Mouse (Mus musculus) limb, embryonic 14.5 days (tissue): ENCODE results near the gene Elfn1. TPM values are rescaled to one million over a fixed set of nuclear protein-coding genes. Genes with fewer than 3 reads are reported as not detected.
"Not testable (repeated sequence)": the region's sequence is repeated elsewhere in the genome, so short reads cannot be mapped to it uniquely, and the experiment has no call there.

Experiments used
- ATAC-seq: fragments of 200-750 bp; cut with Nextera tagmentation; 2 replicates; pipeline ENCODE4 v1.8.0; 2017; ENCODE audit warnings: low read depth, moderate number of reproducible peaks, moderate TSS enrichment; ENCODE audit not compliant: low FRiP score
- DNase-seq: peaks from one replicate; pipeline ENCODE4 v3.0.0-alpha.2; 2015; ENCODE audit warnings: low spot score
- H3K27ac ChIP-seq: fragments of 300-500 bp; sonication (generic); replicated peaks from 2 replicates; pipeline ENCODE4 v1.5.1; 2014; ENCODE audit warnings: low read depth, mild to moderate bottlenecking, low read length, moderate library complexity, mixed read lengths
- H3K27me3 ChIP-seq: fragments of 300-500 bp; sonication (generic); 2 replicates; pipeline ENCODE4 v1.6.1; 2014; ENCODE audit warnings: low read length, mixed read lengths; ENCODE audit not compliant: control insufficient read depth, insufficient read depth
- H3K36me3 ChIP-seq: fragments of 300-500 bp; sonication (generic); 2 replicates; pipeline ENCODE4 v1.6.1; 2014; ENCODE audit warnings: mild to moderate bottlenecking, low read length, moderate library complexity, mixed read lengths; ENCODE audit not compliant: control insufficient read depth, insufficient read depth
- H3K4me1 ChIP-seq: fragments of 300-500 bp; sonication (generic); 2 replicates; pipeline ENCODE4 v1.6.1; 2014; ENCODE audit warnings: antibody characterized with exemption, low read length, mixed read lengths; ENCODE audit not compliant: control insufficient read depth, insufficient read depth
- H3K4me2 ChIP-seq: fragments of 300-500 bp; sonication (generic); replicated peaks from 2 replicates; pipeline ENCODE4 v1.6.1; 2014; ENCODE audit warnings: low read depth, mild to moderate bottlenecking, low read length, moderate library complexity; ENCODE audit not compliant: severe bottlenecking
- H3K4me3 ChIP-seq: fragments of 300-500 bp; sonication (generic); replicated peaks from 2 replicates; pipeline ENCODE4 v1.5.1; 2014; ENCODE audit warnings: low read length
- H3K9ac ChIP-seq: fragments of 300-500 bp; sonication (generic); 2 replicates; pipeline ENCODE4 v1.6.1; 2014; ENCODE audit warnings: mild to moderate bottlenecking, low read depth, low read length, moderate library complexity; ENCODE audit not compliant: severe bottlenecking
- H3K9me3 ChIP-seq: fragments of 300-500 bp; sonication (generic); 2 replicates; pipeline ENCODE4 v1.6.1; 2016; ENCODE audit warnings: low read length; ENCODE audit not compliant: control insufficient read depth
- POLR2A ChIP-seq: fragments of 200-500 bp; IDR thresholded peaks from 2 replicates; pipeline ENCODE4 v1.8.0; 2012; ENCODE audit warnings: inconsistent platforms, mild to moderate bottlenecking, moderate library complexity, borderline replicate concordance; ENCODE audit not compliant: insufficient read depth, insufficient read length; ENCODE audit errors: extremely low read depth
- WGBS: fragments of 180-500 bp; shearing (Covaris S2); extraction: QIAGEN DNeasy Blood & Tissue Kit; methylation state at CpG from one replicate; pipeline ENCODE4 v1.1.7; 2014; 5-methylcytosine and 5-hydroxymethylcytosine counted together
- polyA plus RNA-seq, 2 experiments: library from polyadenylated mRNA; depleted of rRNA in 1 of 2; stranded (reverse) in 1 of 2; unstranded in 1 of 2; fragments of >200 nt; fragmentation: Nextera tagmentation in 1 of 2; extraction: Ambion mirVana in 1 of 2; gene quantifications; 2 replicates each; pipeline versions ENCODE4 v1.2.1 to v1.2.3; 2012 to 2014

Gene Elfn1
- polyA plus RNA-seq, 2 experiments: 0.92 to 3.7 TPM

DNA sequence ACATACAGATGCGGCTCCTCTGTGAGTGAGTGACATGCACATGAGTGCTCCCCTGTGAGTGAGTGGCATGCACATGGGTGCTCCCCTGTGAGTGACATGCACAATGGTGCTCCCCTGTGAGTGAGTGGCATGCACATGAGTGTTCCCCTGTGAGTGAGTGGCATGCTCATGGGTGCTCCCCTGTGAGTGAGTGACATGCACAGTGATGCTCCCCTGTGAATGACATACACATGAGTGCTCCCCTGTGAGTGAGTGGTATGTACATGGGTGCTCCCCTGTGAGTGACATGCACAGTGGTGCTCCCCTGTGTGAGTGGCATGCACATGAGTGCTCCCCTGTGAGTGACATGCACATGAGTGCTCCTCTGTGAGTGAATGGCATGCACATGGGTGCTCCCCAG is 74.2 kb downstream of the Elfn1 start:
- no peaks in the 10 kb centered on the region for H3K4me1 ChIP-seq
- 96% methylated on average over 1 of the region's 1 CpGs for WGBS
- DNase-seq: no peak
- H3K27me3 ChIP-seq: no peaks in the 10 kb centered on the region
- no peaks in the 10 kb centered on the region for H3K9me3 ChIP-seq
- H3K9ac ChIP-seq: no peak overlapping the region
- H3K4me3 ChIP-seq: no peak overlapping the region
- H3K27ac ChIP-seq: no peak overlapping the region
- H3K4me2 ChIP-seq: no peak overlapping the region
- no peak for ATAC-seq
- no peak for TF ChIP-seq POLR2A
- H3K36me3 ChIP-seq: no peaks in the 10 kb centered on the region

DNA sequence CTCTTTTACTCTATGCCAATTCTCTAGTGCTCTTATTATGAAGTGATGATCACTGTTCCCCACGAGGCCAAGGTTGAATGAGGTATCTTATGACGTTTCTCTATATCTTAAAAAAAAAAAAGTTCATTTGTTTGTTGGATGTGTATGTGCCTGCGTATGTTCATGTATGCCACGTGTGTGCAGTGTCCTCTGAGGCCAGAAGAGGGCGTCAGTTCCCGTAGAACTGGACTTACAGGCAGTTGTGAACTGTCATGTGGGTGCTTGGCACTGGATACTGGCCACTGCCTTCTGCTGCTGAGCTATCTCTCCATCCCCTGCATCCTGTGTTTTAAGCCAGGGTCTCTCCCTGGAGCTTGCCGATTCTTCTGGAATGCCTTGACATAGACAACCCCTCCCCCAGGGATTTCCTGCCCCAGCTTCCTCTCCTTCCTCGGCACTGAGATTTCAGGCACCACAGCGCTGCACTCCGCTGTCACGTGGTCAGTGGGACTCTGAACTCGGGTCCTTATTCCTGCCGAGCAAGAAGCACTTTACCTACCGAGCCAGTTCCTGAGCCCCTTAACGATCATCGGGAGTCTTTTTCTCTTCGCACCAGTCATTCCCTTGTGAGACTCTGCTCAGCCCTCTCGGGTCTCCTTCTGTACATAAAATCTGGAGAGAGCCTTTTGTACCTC is 77.5 kb downstream of the Elfn1 start:
- DNase-seq: no peak
- Histone ChIP-seq H3K27ac (no peak overlapping the region), H3K36me3 (no peaks in the 10 kb centered on the region), H3K9me3 (peaks cover 5% of the 10 kb centered on the region; the same call in 1 of the 2 replicates), H3K4me2 (no peak overlapping the region), H3K4me1 (no peaks in the 10 kb centered on the region), H3K27me3 (no peaks in the 10 kb centered on the region), H3K4me3 (no peak overlapping the region), H3K9ac (no peak overlapping the region)
- no peak for ATAC-seq
- no peak for TF ChIP-seq POLR2A
- WGBS: 33% methylated on average over 18 of the region's 18 CpGs

DNA sequence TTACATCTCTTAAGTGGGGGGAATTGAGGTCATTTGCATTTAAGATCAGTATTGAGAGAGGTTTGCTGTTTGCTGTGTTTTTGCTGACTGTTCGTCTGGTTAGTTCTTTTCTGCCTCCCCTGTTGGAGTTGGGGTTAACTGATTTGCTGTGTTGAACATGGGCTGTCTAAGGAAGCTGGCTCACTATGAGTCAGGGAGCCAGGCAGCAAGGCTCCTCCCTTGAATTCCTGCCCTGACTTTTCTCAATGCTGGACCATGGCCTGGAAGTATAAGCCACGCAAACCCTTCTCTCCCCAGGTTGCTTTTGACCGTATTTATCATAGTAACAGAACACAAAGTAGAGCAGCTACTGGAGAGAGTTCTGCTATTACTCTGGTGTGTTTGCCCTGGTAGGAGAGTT is 83.8 kb downstream of the Elfn1 start:
- Histone ChIP-seq H3K27me3 (no peaks in the 10 kb centered on the region), H3K9ac (no peak overlapping the region), H3K4me1 (no peaks in the 10 kb centered on the region), H3K4me3 (no peak overlapping the region), H3K36me3 (no peaks in the 10 kb centered on the region), H3K9me3 (peaks cover 5% of the 10 kb centered on the region; the same call in 1 of the 2 replicates), H3K27ac (no peak overlapping the region), H3K4me2 (no peak overlapping the region)
- 88% methylated on average over 3 of the region's 3 CpGs for whole genome bisulfite sequencing
- DNase-seq: no peak
- no peak for ATAC-seq
- TF ChIP-seq POLR2A: no peak

DNA sequence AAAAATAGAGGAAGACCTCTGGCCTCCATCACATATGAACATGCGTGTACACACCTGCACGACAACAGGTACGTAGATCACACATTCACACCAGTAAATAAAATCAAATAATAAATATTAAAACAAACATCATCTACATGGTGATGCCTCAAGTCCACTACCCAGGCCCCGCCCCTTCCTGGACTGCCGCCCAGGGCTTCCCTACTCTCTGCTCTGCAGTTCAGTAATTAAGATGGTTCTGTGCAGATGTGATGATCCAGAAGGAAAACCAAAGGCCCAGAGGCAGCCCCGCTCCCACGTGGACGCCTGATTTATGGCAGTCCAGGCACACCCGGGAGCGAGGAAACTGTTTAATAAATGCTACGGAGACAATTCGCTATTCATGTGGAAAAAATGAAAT is 90.6 kb downstream of the Elfn1 start:
- WGBS: 49% methylated on average over 10 of the region's 12 CpGs
- not testable (repeated sequence) for H3K9me3 ChIP-seq, H3K4me1 ChIP-seq, DNase-seq, H3K36me3 ChIP-seq, H3K27me3 ChIP-seq, H3K27ac ChIP-seq, H3K4me2 ChIP-seq, ATAC-seq, H3K9ac ChIP-seq, H3K4me3 ChIP-seq

DNA sequence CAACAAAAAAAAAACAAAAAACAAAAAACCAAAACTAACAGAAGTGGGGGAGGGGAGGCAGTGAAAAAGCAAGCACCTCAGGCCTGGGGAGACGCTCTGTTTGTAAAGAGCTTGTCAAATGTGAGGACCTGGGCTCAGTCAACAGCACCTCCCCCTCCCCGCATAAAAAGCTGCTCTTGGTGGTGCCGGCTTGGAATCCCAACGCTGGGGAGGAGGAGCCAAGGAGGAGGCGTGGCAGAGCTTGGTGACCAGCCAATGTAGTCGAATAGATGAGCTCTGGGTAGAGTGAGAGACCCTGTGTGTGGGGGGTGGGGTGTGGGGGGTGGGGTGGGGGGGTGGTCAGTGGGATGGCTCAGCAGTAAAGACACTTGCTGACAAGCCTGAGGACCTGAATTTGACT is 91.2 kb downstream of the Elfn1 start:
- H3K4me2 ChIP-seq: no peak overlapping the region
- no peak for TF ChIP-seq POLR2A
- no peaks in the 10 kb centered on the region for H3K36me3 ChIP-seq
- no peaks in the 10 kb centered on the region for H3K9me3 ChIP-seq
- peaks cover 5% of the 10 kb centered on the region; the same call in 1 of the 2 replicates for H3K4me1 ChIP-seq
- DNase-seq: no peak
- H3K9ac ChIP-seq: no peak overlapping the region
- no peak overlapping the region for H3K4me3 ChIP-seq
- ATAC-seq: no peak
- H3K27me3 ChIP-seq: no peaks in the 10 kb centered on the region
- WGBS: 29% methylated on average over 6 of the region's 6 CpGs
- H3K27ac ChIP-seq: no peak overlapping the region

DNA sequence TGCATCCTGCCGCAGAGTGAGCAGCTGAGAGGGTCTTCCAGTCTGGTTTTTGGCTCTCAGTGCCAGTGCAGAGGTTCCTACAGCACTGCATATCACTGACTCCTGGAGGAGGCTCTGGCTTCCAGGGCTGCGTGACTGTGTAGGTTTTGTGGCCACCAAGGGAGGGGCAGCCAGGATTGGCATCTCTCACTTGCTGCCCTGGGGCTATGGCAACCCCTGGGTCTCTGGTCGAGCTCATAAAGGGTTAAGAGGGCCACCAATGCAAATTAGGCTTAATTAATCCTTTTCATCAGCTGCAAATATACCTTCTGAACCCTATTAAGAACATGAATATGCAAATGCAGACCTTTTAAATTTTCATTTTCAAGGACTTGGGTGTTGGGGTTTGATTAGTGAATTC is 94.8 kb downstream of the Elfn1 start:
- Histone ChIP-seq H3K4me1 (peaks cover 8% of the 10 kb centered on the region), H3K9me3 (no peaks in the 10 kb centered on the region), H3K4me2 (no peak overlapping the region), H3K36me3 (no peaks in the 10 kb centered on the region), H3K4me3 (no peak overlapping the region), H3K27ac (no peak overlapping the region), H3K27me3 (no peaks in the 10 kb centered on the region), H3K9ac (no peak overlapping the region)
- DNase-seq: no peak
- ATAC-seq: no peak
- TF ChIP-seq POLR2A: no peak
- WGBS: 32% methylated on average over 3 of the region's 3 CpGs
